Mouse (Mus musculus) fibroblast of lung, adult 2 months (primary cell): ENCODE results near the gene Dyrk3.
"Not testable (repeated sequence)": the region's sequence is repeated elsewhere in the genome, so short reads cannot be mapped to it uniquely, and the experiment has no call there.

Experiments
- DNase-seq: peaks from one replicate; pipeline ENCODE4 v3.0.0-alpha.2; 2011; ENCODE audit warnings: low read depth

The Dyrk3 gene

GRCm38 (mm10) chr1:131138191-131139016 lies at the start of gene Dyrk3:
Dyrk3 (minus strand) TSS chr1:131138340.
- DNase-seq = peak; percentile 72

- DNase-seq = no peak
Observed at GRCm38 (mm10) chr1:131187856-131188255, 49.7 kb upstream of the Dyrk3 start.

DNA sequence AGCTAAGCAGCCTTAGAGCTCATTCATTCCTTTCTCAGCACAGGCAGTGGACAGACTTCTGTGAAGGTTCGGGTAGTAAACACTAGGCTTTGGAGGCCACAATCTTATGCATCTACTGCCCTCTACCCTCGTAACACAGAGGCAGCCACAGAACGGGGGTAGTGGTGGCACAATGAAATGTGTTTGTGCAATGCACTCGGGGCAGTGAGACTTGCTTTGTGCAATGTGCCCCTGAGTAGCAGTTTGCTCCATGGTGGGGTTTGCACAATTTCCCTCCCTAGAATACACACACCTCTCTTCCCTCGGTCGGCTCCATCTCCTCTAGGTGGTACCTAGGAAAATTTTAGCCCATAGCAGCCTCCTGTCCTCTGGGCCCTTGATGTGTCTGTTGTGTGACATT lies 48.9 kb upstream of the Dyrk3 start:
- DNase-seq = no peak

- DNase-seq = no peak
Observed at GRCm38 (mm10) chr1:131185821-131186506, 47.8 kb upstream of the Dyrk3 start.

DNA sequence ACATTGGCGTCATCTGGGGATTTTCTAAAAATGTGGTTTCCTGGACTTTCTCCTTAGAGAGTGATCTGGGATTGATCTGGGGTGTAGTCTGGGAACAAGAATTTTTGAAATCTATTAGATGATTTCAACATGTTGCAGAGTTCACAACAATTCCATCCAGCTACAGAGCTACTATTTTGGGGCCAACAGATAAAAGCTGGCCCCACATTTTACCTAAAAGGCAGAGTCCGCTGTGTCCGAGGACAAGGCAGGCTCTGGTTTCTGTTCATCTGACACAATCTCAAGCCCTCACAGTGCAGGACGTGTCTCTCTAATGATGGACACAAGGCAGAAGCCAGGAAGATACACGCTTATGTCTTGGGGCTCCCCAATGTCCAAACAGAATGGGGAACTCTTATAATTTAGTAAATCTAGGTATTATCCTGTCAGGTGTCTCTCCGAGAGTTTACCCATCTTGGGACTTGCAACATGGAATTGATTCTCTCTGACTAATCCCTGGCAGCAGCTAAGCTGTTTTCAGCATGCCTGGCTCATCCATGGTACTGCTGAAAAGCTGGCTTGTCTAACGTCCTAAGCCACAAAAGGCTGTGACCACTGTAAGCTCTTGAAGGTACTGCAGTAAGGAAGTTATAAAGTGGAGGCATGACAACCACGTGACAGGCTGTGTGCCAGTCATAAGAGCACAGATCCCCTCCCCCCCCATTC lies 47.0 kb upstream of the Dyrk3 start:
- DNase-seq = no peak

DNA sequence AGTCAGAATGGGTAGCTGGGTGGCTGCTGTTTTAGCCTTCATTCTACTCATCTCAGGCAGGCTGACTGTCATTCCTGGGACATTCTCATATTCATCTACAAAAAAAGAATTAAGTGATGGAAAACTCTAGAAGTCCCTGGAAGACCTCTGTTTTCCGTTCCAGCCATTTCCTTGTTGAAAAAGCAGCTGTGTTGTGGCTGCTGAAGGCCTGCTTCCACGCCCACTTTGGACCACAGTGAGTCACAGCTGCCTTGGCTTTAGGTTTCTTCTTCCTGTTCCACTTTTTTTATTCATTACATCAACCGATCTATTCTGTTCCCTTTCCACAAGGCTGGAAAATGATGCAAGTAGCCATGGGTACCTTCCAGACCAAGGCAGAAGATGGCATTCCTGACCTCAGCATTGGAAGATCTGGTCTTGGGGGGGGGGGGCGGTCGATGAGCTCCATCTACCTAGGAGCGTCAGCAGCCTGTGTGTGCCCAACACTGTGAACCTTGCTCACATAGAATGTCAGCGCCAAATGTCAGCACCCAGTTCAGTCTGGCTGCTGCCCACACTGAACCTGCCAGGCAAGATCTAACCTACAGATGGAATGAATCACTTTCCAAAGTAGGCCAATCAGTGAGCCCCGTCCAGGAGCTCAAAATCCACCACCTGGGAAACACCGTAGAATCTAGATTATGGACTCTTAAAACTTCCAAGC lies 46.3 kb upstream of the Dyrk3 start:
- DNase-seq = peak; percentile 82

DNA sequence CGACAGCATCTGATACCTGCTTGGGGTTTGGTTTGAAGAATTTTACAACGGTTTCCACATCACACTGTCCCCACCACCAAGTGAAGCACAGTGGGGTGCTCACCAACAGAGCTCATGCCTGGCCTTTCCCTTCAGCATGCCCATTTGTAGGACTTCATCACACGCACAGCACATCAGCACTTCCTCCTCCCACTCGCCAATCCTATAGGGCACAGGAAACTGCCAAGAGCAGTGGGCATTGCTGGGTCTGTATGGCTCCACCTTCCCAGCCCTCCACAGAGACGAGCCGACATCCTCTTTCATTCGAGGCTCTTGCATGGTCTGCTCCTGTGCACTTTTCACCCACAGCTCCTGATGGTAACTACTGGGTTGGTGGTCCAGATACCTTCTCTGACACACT lies 45.1 kb upstream of the Dyrk3 start:
- DNase-seq = no peak

GRCm38 (mm10) chr1:131181642-131182527 lies 43.7 kb upstream of the Dyrk3 start:
- no peak for DNase-seq

DNA sequence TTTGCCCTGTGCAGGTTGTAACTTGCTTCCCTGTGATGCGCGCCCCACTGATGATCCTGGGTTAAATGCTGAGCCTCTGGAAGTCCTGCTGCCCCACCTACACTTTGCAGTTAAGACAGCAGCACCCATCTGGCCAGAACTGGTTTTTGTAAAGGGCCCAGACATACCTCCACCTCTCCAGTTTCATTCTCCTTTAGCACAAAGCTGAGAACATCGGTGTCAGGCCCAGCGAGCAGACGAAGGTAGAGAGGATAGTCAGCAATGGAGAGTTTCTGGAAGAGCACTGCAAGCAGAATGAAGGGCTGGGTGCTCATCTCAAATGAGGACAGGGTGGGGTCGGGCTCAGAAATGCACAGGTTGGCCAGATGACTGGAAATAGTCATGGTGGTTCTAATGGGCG lies 42.2 kb upstream of the Dyrk3 start:
- no peak for DNase-seq

- no peak for DNase-seq
Observed at GRCm38 (mm10) chr1:131178083-131178482, 39.9 kb upstream of the Dyrk3 start.

DNA sequence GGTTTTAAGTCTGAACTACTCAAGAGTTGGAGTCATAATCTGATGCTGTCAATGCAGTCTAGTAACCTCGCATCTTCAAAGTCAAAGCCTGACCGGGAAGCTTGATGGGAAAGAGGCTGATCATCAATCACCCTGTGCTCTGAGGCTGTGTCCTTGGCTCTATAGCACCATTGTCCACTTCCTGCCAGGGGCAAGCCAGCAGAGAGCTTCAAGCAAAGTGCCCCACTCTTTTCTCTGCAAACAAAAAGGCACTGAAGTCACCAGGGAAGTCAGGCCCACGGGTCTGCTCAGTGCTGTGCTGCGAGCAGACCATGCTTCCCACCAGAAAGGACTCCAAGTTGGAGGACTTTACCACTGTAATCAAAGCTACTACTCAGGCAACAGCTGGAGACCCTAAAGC lies 39.1 kb upstream of the Dyrk3 start:
- no peak for DNase-seq

DNA sequence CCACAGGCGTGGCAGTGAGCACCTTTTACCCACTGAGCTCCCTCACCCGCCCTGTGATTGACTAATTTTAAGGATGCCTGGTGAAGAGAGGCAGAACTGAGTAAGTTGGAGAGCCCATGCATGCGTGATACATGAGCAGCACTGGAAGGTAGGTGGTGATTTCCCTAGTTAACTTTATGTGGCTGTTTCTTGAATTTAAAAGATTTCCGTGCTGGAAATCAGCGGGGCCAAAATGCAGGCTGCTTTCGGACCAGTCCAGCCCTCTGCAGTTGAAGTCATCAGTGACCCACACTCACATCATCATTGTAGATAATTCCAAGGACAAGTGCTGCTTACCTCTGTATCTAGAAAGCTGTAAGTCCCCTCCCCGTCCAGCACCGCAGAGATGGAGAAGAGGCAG lies 37.7 kb upstream of the Dyrk3 start:
- no peak for DNase-seq

DNA sequence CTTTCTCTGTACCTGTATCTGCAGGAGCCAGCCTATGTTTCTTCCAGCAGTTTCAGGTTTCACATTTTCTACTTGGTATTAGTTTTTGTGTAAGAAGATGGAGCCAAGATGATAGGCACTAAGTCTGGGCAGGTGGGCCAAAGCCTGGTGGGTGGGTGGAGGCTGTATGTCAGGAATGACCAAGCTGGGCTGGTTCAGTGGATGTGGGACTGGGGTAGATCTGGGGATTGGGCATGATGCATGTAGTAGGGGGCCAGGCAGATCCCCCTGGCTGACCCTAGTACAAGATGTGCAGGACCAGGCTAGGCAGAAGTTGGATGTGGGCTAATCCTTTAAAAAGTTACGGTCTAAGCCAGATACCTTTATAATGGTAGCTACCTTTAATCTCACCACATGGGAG lies 37.0 kb upstream of the Dyrk3 start:
- DNase-seq = no peak

DNA sequence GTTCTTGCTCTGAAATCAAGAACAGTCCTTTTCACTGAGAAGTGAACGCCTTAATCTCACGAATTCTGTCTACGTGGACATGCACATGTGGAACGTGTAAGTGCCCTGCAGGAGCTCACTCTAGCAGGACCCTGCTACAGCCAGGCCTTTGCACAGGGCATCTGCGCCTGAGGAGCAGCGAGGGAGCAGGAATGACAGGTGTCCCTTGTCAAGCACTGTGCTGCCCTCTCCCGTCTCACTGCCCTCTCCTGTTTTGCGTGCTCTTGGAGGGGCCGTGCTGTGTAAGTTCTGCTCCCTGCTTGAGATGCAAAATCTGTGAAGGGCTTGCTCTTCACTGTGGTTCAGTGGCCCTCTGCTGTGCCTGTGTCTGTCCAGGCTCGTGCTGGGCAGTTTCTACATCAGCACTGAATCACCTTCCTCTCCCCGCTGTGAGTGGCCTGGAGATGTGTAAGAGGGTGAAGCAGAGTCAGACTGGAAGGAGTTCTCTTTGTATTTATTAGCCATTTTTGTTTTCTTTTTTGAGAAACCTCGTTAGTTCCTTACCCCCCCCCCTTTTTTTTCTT lies 36.2 kb upstream of the Dyrk3 start:
- DNase-seq = no peak

- DNase-seq = no peak
Observed at GRCm38 (mm10) chr1:131173809-131174208, 35.7 kb upstream of the Dyrk3 start.

DNA sequence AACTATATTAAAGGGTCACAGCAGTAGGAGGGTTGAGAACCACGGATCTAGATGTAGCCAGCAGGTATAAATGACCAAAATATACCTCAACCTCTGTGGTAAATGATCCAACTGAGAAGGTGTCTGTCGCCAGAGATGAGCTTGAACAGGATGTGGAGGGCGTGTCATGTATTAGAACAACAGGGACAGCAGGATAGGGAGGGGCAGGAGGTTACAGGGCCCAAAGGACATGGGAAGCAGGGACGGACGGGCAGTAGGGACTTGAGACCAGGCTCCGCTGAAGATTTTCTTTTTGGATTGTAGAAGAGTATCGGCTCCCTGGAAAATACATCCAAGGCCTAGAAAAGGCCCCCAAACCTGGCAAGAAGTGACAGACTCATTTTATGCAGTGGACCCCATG lies 34.9 kb upstream of the Dyrk3 start:
- no peak for DNase-seq

GRCm38 (mm10) chr1:131167612-131168011 lies 29.5 kb upstream of the Dyrk3 start:
- DNase-seq = no peak

GRCm38 (mm10) chr1:131164427-131164826 lies 26.3 kb upstream of the Dyrk3 start:
- DNase-seq = no peak

DNA sequence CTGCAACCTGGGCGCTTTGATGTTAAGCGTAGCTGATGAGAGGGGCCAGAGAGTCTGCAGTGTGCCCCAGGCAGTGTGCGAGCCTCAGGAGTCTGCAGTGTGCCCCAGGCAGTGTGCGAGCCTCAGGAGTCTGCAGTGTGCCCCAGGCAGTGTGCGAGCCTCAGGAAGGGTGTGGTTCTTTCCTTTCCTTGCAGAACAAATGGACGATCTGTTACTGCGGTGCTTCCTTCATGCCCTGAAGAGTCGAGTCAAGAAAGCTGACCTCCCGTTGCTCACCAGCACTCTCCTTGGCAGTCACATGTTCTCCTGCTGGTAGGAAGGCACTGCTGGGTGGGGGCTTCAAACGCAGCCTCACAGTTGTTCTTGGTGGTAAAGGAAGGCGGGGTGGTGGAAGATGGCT lies 23.0 kb upstream of the Dyrk3 start:
- no peak for DNase-seq

DNA sequence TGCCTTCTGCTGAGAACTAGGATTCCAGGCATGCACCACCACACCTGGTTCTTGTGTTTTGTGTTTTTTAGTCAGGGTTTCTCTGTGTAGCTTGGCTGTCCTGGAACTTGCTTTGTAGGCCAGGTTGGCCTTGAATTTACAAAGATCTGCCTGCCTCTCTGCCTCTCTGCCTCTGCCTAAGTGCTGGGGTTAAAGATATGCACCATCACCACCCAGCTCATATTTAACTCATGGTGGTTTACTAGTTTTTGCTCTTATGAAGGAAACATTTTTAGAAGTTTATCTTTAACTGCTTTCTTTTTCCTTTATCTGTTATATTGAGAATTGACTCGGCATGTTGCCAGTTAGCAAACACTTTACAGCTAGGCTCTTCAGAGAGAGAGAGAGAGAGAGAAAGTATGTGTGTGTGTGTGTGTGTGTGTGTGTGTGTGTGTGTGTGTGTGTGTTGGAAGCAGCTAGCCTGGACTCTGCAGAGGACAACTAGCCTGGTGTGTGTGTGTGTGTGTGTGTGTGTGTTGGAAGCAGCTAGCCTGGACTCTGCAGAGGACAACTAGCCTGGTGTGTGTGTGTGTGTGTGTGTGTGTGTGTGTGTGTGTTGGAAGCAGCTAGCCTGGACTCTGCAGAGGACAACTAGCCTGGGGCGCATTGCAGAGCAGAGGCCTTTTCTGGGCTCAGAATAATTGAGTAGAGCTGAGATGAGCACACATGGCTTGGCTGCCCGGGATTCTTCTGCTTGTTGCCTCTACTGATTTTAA lies 21.6 kb upstream of the Dyrk3 start:
- not testable (repeated sequence) for DNase-seq
